Mouse (Mus musculus): ENCODE measurements around the gene Tuft1.
"Not testable (repeated sequence)": the region's sequence is repeated elsewhere in the genome, so short reads cannot be mapped to it uniquely, and the experiment has no call there.

Tuft1 gene

DNA sequence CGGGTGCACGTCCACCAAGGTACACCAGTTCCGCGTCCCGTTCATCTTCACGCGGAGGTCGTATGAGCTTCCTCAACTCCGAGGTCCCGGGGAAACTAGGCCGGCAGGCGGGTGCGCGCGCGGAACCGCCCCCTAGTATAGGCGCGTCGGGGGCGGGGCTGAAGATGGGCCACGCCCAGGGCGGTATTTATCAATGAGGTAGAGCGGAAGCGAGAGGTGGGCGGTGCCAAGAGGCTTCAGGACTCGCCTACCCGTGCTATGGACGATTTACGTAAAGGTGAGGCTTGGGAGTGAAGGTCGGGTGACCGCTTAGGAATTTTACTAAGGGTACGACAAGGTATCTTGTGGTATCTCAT is at the start of gene Tuft1:
Gene Tuft1 (minus strand): TSS at position 133 of the 356 bp plus-strand sequence.
- DNase-seq: peak; percentile 78

DNA sequence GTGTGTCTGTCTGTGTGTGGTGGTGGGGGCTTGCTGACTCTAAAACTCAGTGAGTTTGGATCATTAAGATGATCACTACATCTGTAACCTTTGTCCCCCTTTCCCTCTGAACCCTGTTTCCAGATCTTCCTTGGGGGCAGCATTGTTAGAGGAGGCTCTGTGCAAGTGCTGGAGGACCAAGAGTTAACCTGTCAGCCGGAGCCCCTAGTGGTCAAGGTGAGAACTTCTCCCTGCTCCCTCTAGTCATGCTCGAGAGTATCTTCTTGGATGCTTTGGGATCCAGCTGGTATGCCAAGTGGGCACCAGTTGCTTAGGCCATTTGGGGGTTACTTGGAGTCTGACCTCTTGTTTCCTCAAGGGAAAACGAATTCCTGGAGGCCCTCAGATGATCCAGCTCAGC is 44.7 kb upstream of the Tuft1 start:
- peak; percentile 17 for DNase-seq

DNA sequence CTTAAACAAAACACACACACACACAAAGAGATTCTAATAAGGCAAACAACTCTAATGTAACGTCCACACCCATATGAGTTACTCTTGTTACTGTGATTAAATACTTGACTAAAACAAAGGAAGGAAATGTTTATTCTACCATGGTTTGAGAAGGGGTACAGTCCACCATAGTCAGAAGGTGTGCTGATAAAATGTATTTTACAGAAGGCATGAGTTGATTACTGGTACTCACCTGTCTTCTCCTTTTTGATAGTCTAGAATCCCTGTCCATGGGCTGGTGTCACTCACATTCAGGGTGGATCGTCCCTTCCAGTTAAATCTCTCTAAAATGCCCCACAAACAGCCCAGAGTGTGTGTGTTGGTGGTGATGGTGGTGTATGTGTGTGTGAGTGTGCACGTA is 44.2 kb upstream of the Tuft1 start:
- DNase-seq: no peak

DNA sequence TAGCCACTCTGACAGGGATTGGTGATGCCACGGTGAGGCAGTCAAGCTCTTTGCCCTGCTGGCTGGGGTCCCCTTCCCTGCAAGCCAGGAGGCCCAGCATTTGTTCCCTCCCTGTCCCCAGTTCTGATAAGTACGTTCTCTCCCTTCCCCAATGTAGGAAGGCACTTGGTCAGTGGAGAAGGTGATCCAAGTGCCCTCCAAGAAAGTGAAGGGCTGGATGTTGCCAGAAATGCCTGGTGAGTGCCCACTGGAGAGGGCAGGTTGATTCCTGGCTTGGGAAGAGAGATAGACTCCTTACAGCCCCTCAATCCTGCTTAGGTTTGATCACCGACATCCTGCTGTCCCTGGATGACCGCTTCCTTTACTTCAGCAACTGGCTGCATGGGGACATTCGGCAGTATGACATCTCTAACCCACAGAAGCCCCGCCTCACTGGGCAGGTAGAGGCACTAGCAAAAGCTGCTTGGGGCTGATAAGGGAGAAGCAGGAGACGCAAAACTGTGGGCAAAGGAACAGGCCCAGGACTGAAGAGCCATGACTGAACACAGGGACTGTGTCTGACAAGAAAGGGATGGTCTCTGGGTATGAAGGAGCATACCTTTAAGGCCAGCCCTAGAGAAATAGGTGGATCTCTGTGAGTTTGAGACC is 43.6 kb upstream of the Tuft1 start:
- not testable (repeated sequence) for DNase-seq

DNA sequence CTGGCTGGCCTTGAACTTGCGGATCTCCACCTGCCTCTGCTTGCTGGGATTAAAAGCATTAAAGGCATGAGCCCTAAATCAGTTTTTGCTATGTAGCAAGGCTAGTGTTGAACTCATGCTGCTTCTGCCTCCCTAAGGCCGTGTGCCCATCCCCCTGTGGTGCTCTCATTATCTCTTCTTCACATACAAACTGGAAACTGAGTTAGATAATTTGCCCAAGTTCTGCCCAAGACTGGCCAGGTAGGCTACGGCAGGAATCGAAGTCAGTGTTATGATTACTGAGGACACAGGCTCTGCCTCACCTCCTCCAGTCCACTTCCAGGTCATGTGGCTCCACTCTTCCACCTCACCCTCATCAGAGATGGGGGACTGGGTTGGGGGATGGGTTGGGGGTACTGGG is 37.6 kb upstream of the Tuft1 start:
- not testable (repeated sequence) for DNase-seq

DNA sequence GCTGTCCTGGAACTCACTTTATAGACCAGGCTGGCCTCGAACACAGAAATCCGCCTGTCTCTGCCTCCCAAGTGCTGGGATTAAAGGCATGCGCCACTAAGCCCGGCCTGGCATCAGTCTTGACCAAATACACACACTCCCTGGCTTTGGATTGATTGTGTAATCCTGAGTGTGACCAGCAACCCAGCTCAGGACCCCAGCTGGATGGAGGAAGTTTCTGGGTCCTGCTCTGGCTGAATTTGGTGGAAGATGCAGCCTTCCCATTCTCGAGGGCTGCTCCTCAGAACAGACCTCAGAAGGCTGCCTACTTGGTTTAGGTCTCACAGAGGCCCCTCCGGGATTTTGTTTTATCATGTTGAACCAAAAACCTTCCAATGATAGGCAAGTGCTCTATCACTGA is 36.9 kb upstream of the Tuft1 start:
- DNase-seq: not testable (repeated sequence)

DNA sequence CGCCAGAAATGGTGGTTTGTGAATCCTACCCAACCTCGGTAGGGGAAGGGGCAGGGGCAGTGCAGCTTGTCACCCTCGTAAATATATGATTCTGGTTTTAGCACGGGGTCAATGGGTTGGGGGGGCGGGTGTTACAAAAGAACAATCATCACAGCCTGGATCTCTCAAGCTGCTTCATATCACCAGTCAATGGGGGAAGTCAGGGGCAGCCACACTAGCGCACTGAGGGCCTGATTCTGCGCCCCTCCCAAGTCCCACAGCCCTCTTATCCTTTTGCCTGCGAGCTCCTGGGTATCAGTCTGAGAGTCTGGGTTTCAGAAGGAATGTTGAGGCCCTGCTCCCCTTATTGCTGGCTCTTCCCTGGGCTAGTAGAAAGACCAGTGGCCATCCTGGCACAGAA is 35.2 kb upstream of the Tuft1 start:
- DNase-seq: not testable (repeated sequence)

DNA sequence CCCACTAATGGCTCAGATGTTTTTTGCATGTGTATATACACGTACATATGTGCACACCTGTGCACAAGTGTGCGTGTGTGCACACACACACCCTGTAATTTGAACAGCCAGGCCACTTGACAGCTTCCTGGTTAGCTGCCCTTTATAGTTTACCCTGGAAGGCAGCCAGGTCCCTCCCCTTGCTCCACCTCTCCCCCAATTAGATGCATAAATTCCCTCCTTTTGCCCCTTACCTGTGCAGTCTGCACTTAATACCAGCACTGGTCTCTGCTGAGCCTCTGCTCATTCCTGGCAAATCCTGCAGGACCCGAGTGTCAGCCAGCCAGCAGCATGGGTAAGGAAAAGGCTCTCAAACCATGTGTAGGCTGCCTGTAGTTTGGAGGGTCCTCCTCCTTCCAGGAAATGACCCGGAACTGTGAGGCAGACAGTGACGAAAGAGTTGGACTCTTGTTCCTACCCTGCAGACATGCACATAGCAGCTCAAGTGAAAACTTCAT is 34.7 kb upstream of the Tuft1 start, which contains the start of gene Selenbp2:
Gene Selenbp2 (plus strand): TSS at position 228 of the 497 bp plus-strand sequence.
- DNase-seq: no peak

DNA sequence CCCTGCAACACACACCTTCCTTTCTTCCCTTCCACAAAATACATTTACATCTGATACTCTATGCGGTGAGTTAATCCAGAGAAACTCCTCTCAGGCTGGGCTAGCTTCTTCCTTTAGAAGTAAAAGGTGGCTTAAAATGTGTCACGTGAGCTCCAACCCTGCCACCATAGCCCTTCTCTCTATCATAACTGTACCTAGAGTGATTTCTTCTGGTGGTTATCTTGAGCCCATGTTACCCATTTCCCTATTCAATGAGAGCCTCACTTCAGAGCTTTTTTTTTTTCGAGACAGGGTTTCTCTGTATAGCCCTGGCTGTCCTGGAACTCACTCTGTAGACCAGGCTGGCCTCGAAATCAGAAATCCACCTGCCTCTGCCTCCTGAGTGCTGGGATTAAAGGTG is 33.0 kb upstream of the Tuft1 start:
- not testable (repeated sequence) for DNase-seq

DNA sequence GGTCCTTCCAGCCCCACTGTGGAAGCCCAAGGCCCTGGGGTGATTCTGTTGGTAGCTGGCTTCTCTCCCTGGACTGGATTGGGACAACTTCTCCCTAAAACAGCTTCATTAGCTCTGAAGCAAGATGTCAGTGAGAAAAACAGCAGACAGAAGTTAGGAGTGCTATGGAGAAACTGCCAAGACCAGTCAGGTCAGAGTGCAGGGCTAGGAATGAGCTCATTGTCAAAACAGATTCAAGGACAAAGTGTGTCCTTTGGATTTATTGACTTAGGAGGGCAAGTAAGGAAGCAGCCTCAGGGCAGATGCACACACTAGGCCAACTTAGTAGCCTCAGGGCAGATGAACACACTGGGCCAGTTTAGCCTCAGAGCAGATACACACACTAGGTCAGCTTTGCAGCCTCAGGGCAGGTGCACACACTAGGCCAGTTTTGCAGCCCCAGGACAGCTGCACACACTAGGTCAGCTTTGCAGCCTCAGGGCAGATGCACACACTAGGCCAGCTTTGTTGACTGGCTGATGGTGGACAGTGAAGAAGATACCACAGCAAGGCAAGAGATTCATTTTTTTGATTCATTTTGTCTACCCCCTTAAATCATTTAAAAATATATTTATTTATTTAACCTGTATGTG is 32.1 kb upstream of the Tuft1 start:
- DNase-seq: no peak

DNA sequence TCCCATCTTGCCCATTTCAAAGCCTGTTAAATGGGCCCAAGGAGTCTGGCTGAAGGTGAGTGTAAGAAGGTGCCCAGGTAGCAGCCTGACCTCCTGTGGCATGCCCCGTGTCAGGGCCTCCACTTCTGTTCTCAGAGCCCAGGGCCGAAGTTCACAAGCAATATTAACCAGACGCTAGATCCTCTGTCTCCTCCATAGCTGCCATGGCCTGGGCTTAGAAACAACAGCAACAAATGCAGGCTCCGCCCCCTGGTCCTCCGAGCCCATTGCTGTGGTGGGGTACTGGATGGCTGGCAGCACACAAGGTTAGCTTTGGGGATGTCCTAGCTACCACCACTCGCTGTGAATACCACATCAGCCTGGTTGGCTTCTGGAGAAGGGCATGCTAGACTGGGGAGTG is 31.5 kb upstream of the Tuft1 start:
- DNase-seq: not testable (repeated sequence)

DNA sequence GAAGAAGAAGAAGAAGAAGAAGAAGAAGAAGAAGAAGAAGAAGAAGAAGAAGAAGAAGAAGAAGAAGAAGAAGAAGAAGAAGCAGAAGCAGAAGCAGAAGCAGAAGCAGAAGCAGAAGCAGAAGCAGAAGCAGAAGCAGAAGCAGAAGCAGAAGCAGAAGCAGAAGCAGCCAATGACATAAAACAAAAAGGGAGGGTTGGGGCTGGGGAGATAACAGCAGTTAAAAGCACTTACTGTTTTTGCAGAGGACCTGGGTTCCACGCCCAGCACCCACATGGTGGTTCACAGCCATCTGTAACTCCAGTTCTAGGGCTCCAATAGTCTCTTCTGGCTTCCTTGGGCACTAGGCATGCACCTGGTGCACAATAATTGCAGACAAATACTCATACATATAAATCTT is 30.5 kb upstream of the Tuft1 start:
- not testable (repeated sequence) for DNase-seq

DNA sequence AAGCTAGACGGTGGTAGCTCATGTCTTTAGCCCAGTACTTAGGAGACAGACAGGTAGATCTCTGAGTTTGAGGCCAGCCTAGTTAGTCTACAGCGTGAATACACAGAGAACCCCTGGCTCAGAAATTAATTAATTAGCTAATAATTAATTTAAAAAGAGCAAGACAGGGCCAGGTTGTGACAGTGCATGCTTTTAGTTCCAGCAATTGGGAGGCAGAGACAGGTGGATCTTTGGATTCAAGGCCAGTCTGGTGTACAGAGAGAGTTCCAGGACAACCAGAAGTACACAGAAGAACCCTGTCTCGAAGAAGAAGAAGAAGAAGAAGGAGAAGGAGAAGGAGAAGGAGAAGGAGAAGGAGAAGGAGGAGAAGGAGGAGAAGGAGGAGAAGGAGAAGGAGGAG is 30.0 kb upstream of the Tuft1 start:
- not testable (repeated sequence) for DNase-seq

DNA sequence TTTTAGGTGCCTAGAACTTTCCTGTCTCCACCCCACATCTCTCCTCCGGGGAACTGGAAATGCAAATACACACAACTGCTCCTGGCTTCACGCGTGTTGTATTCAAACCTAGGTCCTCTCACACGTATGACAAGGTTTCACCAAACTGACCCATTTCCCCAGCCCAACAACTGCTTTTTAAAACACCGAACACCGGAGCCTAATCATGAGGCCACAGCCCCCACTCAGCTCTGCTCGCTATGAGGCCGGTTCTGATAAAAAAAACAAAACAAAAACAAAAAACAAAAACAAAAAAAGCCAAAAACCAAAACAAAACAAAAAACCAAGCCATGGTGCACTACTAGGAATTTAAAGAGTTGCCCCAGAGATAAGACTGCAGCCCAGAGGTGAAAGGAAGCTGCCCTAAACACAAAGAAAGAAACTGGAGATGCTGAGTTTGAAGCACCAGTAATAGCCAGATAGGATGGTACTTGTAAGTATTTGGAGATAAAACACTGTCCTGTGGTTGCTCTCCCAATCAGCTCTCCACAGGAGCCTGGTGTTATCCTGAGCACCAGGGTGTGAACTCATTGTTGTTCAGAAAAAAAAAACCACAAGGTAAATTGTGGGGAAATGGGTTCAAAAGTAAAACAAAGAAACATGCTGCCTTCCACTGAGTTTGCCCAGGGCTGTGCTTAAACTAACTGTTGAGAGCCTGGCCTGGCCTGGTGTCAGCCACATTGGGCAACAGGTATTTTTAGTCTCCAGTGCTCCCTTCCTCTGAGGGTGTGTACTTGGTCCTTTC is 27.5 kb upstream of the Tuft1 start:
- not testable (repeated sequence) for DNase-seq

DNA sequence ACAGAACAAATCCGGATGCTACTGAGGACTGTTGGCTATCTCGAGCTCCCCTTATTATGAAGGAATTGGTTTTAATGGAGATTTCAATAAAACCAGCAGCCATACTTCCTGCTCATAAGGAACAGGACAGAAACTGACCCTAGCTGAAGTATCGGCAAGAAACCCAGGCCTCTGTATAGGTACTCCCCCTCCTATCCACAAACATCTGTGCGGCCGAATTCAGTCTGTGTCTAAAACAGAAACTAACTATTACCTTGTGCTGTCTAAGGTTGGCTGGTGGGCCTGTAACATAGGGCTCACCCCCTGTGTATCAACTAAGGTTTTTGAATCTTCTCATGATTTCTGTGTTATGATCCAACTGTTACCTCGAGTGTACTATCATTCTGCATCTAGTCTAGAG is 25.0 kb upstream of the Tuft1 start:
- no peak for DNase-seq

DNA sequence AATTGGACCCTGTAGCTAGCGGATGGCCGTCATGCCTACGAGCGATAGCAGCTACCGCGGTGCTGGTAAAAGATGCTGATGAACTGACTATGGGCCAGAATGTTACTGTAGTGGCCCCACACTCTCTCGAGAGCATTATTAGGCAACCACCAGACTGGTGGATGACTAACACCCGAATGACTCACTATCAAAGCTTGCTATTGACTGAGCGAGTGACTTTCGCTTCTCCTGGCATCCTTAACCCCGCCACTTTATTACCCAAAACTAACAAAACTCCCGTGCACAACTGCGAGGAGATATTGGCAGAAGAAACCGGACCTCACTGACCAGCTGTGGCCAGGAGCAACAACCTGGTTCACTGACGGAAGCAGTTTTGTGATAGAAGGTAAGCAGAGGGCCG is 22.1 kb upstream of the Tuft1 start:
- no peak for DNase-seq

DNA sequence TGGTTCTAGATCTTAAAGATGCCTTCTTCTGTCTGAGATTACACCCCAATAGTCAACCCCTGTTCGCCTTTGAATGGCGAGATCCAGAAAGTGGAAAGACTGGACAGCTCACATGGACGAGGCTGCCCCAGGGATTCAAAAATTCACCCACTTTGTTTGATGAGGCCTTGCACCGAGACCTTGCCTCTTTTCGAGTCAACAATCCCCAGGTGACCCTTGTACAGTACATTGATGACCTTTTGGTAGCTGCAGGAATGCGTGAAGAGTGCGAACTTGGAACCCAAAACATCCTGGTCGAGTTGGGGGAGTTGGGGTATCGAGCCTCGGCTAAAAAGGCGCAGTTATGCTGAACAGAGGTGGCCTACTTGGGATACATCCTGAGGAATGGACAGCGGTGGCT is 21.4 kb upstream of the Tuft1 start:
- DNase-seq: not testable (repeated sequence)

DNA sequence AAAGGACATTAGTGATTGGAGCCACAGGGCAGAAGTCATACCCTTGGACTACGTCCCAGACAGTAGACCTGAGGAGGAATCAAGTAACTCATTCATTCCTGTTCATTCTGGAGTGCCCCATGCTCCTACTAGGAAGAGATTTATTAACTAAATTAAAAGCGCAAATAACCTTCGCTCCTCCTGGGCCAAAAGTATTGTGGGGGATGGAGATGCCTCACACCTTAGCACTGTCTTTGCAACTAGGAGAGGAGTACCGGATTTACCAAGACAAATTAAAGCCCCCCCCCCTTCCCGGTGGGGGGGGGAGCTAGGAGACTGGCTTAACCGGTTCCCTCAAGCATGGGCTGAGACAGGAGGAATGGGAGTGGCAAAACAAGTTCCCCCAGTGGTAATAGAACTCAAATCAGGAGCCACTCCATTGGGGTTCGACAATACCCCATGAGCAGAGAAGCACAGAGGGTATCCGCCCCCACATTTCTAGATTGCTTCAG is 20.7 kb upstream of the Tuft1 start:
- DNase-seq: no peak

DNA sequence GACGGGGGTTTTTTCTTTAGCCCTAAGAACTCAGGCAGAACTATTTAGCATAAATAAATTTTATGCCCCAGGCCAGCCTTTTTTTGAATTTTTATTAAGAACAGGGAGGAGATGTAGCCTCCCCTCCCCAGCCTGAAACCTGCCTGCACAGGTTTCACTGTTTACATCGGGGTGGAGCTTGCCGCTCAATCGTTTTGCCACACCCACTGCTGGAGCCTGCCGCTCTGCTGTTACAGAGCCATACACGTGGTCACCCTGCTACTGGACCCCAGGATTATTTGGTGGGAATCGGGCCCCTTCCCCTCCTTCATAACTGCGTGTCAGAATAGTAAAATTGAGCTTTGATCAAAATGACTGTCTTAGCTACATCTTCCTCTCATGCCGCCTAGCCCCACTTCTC is 16.4 kb upstream of the Tuft1 start:
- not testable (repeated sequence) for DNase-seq

DNA sequence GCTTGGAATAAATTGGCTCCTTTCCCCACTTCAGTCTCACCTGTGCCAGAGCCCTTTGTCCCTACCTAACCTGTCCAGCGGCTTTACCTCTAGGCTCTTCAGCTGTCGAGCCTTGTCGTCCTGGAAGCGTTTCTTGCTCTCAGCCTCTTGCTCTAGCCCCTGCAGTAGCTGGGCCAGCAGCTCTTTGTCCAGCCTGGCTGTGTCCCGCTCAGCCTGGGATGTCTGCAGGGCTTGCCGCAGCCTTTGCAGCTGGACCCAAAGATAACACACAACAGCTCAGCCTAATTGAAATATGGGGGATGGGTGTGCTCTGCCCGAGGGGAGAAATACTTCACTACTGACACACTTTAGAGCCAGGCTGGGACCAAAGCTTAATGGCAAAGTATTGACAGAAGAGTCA is 7.2 kb upstream of the Tuft1 start:
- not testable (repeated sequence) for DNase-seq

DNA sequence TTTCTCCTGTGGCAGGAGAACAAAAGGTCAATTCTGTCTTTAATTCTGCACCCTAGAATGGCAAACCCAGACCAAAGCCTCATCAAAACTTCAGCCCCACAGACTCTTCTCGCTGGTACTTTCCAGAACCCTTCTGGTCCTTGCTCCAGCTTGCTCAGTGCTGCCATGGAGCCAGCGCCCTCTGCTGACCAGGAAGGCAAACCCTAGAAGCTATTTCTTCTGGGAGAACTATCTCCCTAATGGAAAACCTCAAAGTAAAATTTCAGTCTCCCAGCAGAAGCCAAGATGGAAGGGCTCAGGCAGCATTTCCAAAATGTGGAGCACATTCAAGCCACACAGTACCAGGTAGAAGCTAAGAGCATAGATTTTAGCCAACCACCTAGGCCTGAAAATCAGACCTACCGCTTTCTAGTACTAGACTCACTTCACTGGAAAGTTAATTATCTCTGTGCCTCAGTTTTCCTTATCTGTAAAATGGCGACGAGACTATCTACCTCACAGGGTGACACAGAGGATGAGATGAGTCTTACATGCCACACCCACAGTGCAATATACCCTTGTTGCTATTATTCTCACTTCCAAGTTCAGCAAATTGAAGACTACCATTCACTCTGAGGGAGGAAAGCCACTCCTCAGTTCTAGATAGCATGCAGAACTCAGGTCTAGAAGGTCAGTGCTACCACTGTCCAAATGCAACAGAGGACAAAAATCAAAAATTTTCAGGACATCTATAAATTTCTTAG is 6.6 kb upstream of the Tuft1 start:
- DNase-seq: not testable (repeated sequence)

DNA sequence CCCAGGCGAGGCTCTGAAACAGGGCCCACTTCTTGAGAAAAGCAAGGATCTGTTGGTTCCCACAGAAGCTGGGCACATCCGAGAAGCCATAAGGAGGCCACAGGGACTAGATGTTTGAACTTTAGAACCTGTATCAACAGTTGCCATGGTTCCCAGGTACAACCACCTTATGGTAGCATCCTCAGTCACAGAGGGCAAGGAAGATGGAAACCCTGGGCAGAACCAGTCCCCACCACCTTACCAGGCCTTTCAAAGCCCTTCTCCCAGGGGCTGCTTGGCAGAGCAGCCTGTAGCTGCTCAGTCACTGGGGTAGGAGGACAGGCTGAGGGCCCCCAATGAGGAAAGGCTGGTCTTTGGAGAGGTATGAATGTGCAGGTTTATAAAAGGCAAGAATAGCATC is 2.2 kb upstream of the Tuft1 start:
- not testable (repeated sequence) for DNase-seq

All from cerebellum, adult 9-10 months (tissue).